Mouse (Mus musculus) midbrain, embryonic 15.5 days (tissue): ENCODE data around the gene Hoxa5. TPM values are rescaled to one million over a fixed set of nuclear protein-coding genes. Genes with fewer than 3 reads are reported as not detected.

ENCODE experiments used
- ATAC-seq: fragments of 200-750 bp; cut with Nextera tagmentation; replicated peaks from 2 replicates; pipeline ENCODE4 v1.8.0; 2017; ENCODE audit warnings: moderate TSS enrichment
- H3K27ac ChIP-seq: fragments of 300-500 bp; sonication (generic); 2 replicates; pipeline ENCODE4 v1.5.1; 2015; ENCODE audit warnings: mild to moderate bottlenecking, inconsistent platforms
- H3K27me3 ChIP-seq: fragments of 300-500 bp; sonication (generic); replicated peaks from 2 replicates; pipeline ENCODE4 v1.6.1; 2015; ENCODE audit warnings: inconsistent platforms
- H3K36me3 ChIP-seq: fragments of 300-500 bp; sonication (generic); replicated peaks from 2 replicates; pipeline ENCODE4 v1.6.1; 2015; ENCODE audit warnings: inconsistent platforms
- H3K4me1 ChIP-seq: fragments of 300-500 bp; sonication (generic); 2 replicates; pipeline ENCODE4 v1.6.1; 2015; ENCODE audit warnings: inconsistent platforms
- H3K4me2 ChIP-seq: fragments of 300-500 bp; sonication (generic); 2 replicates; pipeline ENCODE4 v1.6.1; 2015; ENCODE audit warnings: inconsistent platforms, mild to moderate bottlenecking, moderate library complexity
- H3K4me3 ChIP-seq: fragments of 300-500 bp; sonication (generic); 2 replicates; pipeline ENCODE4 v1.5.1; 2015; ENCODE audit warnings: mild to moderate bottlenecking, inconsistent platforms
- H3K9ac ChIP-seq: fragments of 300-500 bp; sonication (generic); 2 replicates; pipeline ENCODE4 v1.6.1; 2015; ENCODE audit warnings: mild to moderate bottlenecking, inconsistent platforms
- H3K9me3 ChIP-seq: fragments of 300-500 bp; sonication (generic); 2 replicates; pipeline ENCODE4 v1.6.1; 2016; ENCODE audit warnings: inconsistent platforms
- WGBS: fragments of 180-500 bp; shearing (Covaris S2); methylation state at CpG from one replicate; pipeline ENCODE4 v1.1.7; 2015; ENCODE audit warnings: mixed read lengths; 5-methylcytosine and 5-hydroxymethylcytosine counted together
- polyA plus RNA-seq: library from polyadenylated mRNA; unstranded; fragments of >200 nt; fragmentation: Nextera tagmentation; extraction: Ambion mirVana; gene quantifications from 2 replicates; pipeline ENCODE4 v1.2.1, GENCODE M21; 2015

Gene Hoxa5
- polyA plus RNA-seq, 1 experiment from 2014 or later: not detected

DNA sequence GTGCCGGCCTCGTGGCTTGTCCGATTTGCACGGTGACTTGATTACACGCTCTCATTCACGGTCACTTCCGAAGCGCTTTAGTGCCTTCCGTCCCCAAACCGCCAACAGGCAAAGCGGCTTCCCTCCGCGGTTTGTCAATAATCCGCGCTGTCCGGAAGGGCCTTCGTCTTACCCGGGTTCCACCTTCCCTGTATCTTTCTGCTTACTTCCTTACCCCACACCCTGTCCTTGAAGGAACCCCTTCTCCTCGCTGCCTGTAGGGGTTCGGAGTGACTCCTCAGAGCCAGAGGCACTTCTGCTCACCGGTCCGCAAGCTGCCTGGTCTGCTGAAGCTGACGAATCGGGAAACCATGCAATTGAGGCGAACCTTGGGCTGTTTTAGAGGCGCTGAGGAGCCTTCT is 42.0 kb upstream of the Hoxa5 start:
- WGBS: under 1% methylated on average over 26 of the region's 26 CpGs
- Histone ChIP-seq H3K27me3 (peaks cover 96% of the 10 kb centered on the region), H3K27ac (no peak overlapping the region), H3K4me2 (no peak overlapping the region), H3K36me3 (no peaks in the 10 kb centered on the region), H3K4me3 (no peak overlapping the region), H3K9me3 (no peaks in the 10 kb centered on the region), H3K4me1 (no peaks in the 10 kb centered on the region), H3K9ac (no peak overlapping the region)
- ATAC-seq: no peak

DNA sequence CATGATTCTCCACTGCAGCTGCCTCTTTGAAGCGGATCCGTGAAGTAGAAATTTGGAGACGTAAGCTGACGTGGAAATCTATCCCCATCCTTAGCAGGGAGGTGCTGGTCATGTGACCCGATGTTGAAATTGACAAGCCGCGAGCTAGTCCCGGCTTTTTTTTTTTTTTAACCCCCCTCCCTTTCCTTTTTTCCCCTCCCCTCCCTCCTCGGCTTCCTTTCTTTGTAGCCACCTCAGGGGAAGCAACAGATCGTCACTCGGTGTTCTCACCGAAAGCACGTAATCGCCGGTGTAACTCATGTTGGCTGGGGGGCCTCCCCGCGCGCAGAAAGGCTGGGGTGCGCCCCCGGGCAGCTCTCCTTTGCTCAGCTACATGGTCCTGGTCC is 41.4 kb upstream of the Hoxa5 start, which contains the start of gene Hoxa11:
Gene Hoxa11, minus strand, starts transcription at position 54 of the 386 bp plus-strand sequence.
- H3K9me3 ChIP-seq: no peaks in the 10 kb centered on the region
- H3K4me2 ChIP-seq: no peak within 1 kb of the TSS
- no peaks in the 10 kb centered on the region for H3K36me3 ChIP-seq
- H3K4me3 ChIP-seq: no peak within 1 kb of the TSS
- under 1% methylated on average over 20 of the region's 20 CpGs for WGBS
- no peak within 1 kb of the TSS for H3K9ac ChIP-seq
- no peak within 1 kb of the TSS for H3K27ac ChIP-seq
- ATAC-seq: no peak
- peaks cover 96% of the 10 kb centered on the region for H3K27me3 ChIP-seq
- H3K4me1 ChIP-seq: no peaks in the 10 kb centered on the region

DNA sequence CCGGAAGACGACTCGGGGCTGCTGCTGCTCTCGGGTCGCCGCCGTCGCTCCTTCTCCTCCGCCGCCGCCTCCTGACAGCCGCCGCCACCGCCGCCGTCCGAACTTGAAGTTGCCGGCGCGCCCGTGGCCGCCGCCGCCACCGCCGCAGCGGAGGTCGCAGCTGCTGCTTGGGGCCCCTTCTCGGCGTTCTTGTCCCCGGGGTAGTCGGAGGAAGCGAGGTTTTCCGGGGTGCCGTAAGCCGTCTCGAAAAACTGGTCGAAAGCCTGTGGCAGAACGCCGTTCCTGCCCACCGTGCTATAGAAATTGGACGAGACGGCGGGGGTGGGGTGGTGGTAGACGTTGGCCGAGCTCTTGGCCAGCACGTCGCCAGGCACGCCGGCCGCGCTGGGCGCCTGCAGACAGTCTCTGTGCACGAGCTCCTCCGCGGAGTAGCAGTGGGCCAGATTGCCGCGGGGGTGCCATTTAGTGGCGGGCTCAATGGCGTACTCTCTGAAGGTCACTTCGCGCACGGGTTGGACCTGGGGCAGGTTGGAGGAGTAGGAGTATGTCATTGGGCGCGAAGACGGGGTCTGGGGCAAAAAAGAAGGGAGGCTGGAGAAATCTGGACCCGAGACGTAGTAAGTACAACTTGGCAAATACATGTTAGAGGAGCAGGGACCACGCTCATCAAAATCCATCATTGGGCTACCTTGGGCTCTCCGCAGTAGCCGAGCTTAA is 40.8 kb upstream of the Hoxa5 start:
- no peak for ATAC-seq

DNA sequence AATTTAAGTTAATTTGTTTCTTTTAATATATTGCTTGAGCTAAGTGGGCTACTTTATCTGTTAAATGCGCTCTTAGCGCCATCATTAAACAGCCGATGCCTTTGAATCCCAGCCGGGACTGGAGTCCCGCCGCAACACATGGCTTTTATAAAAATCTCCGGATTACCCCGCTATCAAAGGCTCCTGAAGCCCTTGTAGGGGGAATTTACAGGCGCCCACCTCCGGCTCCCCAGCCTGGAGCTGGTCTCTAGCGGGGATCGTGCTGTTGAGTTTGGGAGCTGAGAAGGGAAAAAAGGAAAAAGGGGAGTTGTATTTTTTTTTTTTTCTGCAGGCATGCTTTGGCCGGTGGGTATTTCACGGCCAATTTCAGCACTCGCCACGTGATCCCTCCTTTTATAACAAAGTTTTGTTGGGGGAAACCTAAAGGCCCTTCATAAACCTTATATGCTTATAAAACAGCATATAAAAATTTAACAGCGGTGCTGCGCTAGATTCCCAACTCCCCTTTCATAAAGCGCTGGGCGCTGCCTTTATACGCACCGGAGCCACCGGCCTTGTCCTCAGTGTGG is 40.2 kb upstream of the Hoxa5 start:
- H3K9me3 ChIP-seq: no peaks in the 10 kb centered on the region
- ATAC-seq: no peak
- peaks cover 97% of the 10 kb centered on the region for H3K27me3 ChIP-seq
- 1% methylated on average over 23 of the region's 23 CpGs for WGBS
- H3K27ac ChIP-seq: no peak overlapping the region
- no peak overlapping the region for H3K4me3 ChIP-seq
- no peak overlapping the region for H3K4me2 ChIP-seq
- no peaks in the 10 kb centered on the region for H3K36me3 ChIP-seq
- 0 out of 2 replicates have a peak, but pooled peaks cover 2% of the 10 kb centered on the region for H3K4me1 ChIP-seq
- no peak overlapping the region for H3K9ac ChIP-seq

More for the DNA sequence above, 40.8 kb upstream of the Hoxa5 start:
- Histone ChIP-seq H3K4me2 (no peak overlapping the region), H3K36me3 (no peaks in the 10 kb centered on the region), H3K9me3 (no peaks in the 10 kb centered on the region), H3K27me3 (peaks cover 97% of the 10 kb centered on the region), H3K4me1 (0 out of 2 replicates have a peak, but pooled peaks cover under 1% of the 10 kb centered on the region), H3K9ac (no peak overlapping the region), H3K4me3 (no peak overlapping the region), H3K27ac (no peak overlapping the region)
- under 1% methylated on average over 71 of the region's 71 CpGs for WGBS

DNA sequence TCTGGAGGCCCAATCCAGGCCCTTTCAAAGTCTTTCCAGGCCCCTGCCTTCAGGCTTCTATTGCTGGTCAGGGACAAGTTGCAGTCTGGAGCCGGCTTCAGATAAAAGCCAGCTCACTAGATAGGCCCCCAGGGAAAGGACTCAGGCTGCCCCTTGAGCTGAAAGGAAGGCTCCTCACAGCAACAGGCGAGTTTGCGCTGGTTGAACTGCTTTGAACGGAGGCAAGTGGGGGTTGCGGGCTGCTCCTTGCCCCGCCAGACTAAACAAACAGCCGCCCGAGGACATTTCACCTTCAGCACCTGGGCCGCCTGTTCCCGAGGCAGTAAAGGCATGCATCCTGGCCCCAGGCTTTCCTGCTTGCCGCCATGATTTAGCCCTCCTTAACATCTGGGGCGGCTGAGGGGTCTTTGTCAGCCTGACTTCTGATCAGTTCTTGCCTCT is 39.3 kb upstream of the Hoxa5 start:
- WGBS: 1% methylated on average over 12 of the region's 12 CpGs
- Histone ChIP-seq H3K4me3 (no peak overlapping the region), H3K27ac (no peak overlapping the region), H3K9ac (no peak overlapping the region), H3K36me3 (no peaks in the 10 kb centered on the region), H3K27me3 (peaks cover 96% of the 10 kb centered on the region), H3K4me1 (0 out of 2 replicates have a peak, but pooled peaks cover 2% of the 10 kb centered on the region), H3K9me3 (no peaks in the 10 kb centered on the region), H3K4me2 (no peak overlapping the region)
- no peak for ATAC-seq

DNA sequence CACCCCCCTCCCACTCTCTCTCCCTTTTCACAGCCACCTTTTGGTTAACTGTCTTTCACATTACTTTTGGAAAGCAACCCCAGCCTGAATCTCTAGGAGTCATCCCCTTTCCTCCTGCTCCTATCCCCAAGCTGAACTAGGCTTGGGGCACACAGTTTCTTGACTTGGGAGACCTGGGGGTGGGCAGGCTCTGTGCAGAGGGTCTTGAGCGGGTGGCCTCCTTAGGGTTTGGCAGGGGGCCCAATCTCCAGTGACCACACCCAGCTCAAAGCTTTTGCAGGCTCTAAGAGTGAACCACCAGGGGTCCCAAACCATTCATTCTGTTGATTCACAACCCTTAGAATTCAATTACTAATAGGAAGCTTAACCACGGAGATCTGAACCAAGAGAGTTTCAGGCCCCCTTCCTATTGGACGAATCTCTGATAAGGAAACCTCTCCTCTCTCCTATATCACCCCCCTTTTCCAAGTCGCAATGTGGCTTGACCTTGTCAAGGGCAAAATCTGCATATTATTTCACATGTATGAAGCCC is 38.5 kb upstream of the Hoxa5 start:
- H3K9me3 ChIP-seq: no peaks in the 10 kb centered on the region
- H3K36me3 ChIP-seq: no peaks in the 10 kb centered on the region
- no peak overlapping the region for H3K9ac ChIP-seq
- WGBS: 2% methylated on average over 4 of the region's 4 CpGs
- no peak overlapping the region for H3K4me2 ChIP-seq
- no peak overlapping the region for H3K27ac ChIP-seq
- H3K4me3 ChIP-seq: no peak overlapping the region
- ATAC-seq: no peak
- peaks cover 96% of the 10 kb centered on the region for H3K27me3 ChIP-seq
- 0 out of 2 replicates have a peak, but pooled peaks cover 2% of the 10 kb centered on the region for H3K4me1 ChIP-seq

DNA sequence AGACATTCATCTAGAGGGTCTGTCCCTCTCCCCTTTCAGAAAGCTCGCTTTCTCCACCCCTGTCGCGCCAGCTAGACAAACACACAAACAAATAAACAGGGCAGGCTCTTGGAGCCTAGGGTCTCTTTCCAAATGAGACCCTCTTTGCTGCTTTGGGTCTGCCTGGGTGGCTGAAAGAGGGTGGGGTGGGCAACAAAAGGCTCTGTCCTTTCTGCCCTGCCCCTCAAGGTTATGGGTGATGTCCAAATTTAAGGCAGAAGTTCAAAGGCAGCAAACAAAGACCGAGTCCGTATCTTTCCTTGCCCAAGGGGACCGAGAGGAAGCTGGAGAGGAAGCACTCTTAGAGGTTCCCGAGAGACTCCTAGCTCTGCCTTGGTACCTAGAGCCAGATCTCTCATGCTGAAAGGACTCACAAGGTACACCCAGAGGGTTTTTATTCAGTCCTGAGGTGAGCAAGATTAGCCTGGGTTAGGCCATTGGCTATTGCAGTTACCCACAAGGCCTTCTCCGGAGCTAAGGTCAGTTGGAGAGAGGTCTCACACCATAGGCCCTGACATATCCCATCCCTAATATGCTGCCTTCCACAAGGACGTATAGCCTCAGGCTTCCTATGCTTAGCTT is 36.7 kb upstream of the Hoxa5 start:
- Histone ChIP-seq H3K4me3 (no peak overlapping the region), H3K36me3 (no peaks in the 10 kb centered on the region), H3K9me3 (no peaks in the 10 kb centered on the region), H3K4me2 (no peak overlapping the region), H3K27me3 (peaks cover 97% of the 10 kb centered on the region), H3K9ac (no peak overlapping the region), H3K4me1 (0 out of 2 replicates have a peak, but pooled peaks cover 2% of the 10 kb centered on the region), H3K27ac (no peak overlapping the region)
- 1% methylated on average over 9 of the region's 9 CpGs for WGBS
- no peak for ATAC-seq

DNA sequence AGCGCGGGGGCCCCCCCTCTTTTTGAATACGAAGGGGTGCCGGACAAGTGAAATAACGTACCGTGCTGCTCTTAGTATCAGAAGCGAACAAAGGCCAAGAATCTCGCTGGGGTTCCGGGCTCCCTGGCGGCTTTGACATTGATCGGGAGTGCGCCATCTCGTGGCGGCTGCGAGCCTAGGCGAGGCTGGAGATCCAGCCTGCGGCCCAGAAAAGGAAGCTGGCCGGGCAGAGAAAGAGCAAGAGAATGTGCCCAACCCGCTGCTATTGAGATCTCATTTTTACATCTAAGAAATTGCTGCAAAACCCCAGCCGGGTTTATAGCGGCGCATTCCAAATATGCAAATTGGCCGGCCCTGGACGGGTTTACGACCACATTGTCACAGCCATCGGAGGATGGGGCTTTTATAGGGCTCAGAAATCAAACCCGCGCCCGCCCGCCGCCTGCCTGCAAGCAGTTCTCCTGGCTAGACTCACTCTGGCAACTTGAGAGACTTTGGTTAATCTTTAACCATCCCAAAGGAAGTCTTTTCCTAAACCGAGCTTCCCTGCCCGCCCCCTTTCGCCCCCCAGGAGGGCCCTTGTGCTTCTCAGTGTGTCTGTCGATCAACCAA is 36.1 kb upstream of the Hoxa5 start, which contains the start of gene Hoxa10:
Gene Hoxa10, minus strand, starts transcription at position 466 of the 612 bp plus-strand sequence.
- WGBS: 1% methylated on average over 35 of the region's 35 CpGs
- 0 out of 2 replicates have a peak, but pooled peaks cover 2% of the 10 kb centered on the region for H3K4me1 ChIP-seq
- H3K4me3 ChIP-seq: no peak within 1 kb of the TSS

DNA sequence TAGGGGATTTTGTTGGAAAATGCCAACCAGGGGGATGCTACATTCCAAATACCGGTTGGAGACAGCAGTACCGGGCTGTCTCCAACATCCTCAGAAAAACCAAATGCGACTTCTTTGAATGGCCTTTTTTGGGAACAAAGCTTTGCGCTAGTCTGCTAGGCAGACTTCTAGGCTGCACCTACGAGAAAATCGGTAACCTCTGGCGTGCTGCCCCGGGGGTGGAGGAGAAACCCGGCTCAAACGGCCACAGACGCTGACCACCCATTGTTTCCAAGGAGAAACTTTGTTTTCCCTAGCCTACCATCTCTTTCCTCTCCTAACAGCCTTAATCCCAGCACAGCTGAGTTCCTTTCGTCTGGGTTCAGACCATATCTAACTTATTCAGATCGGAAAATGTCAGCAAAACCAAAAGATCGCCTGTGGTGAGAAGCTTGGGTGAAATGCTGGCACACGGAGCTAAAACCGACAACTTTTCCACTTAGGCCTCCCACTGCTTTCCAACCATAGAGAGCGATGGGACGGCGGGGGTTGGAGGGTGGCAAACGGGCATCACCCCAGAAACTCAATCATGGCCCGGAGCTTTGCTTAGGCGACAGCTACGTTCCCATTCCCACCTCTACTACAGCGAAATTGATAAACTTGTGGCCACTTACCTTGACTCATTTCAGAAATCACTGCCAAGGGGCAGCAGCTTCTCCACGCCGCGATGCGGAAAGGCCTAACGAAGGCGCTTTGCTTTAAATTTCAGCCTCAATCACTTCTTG is 35.4 kb upstream of the Hoxa5 start:
- ATAC-seq: no peak
- H3K27ac ChIP-seq: no peak overlapping the region
- 3% methylated on average over 30 of the region's 30 CpGs for WGBS
- H3K4me2 ChIP-seq: no peak overlapping the region
- H3K9me3 ChIP-seq: no peaks in the 10 kb centered on the region
- H3K4me3 ChIP-seq: no peak overlapping the region
- H3K4me1 ChIP-seq: 0 out of 2 replicates have a peak, but pooled peaks cover 2% of the 10 kb centered on the region
- no peak overlapping the region for H3K9ac ChIP-seq
- no peaks in the 10 kb centered on the region for H3K36me3 ChIP-seq
- peaks cover 97% of the 10 kb centered on the region for H3K27me3 ChIP-seq

More for the DNA sequence above, 36.1 kb upstream of the Hoxa5 start, which contains the start of gene Hoxa10:
- H3K36me3 ChIP-seq: no peaks in the 10 kb centered on the region
- no peak within 1 kb of the TSS for H3K4me2 ChIP-seq
- H3K27ac ChIP-seq: no peak within 1 kb of the TSS
- no peaks in the 10 kb centered on the region for H3K9me3 ChIP-seq
- no peak within 1 kb of the TSS for H3K9ac ChIP-seq
- peaks cover 97% of the 10 kb centered on the region for H3K27me3 ChIP-seq
- no peak for ATAC-seq

DNA sequence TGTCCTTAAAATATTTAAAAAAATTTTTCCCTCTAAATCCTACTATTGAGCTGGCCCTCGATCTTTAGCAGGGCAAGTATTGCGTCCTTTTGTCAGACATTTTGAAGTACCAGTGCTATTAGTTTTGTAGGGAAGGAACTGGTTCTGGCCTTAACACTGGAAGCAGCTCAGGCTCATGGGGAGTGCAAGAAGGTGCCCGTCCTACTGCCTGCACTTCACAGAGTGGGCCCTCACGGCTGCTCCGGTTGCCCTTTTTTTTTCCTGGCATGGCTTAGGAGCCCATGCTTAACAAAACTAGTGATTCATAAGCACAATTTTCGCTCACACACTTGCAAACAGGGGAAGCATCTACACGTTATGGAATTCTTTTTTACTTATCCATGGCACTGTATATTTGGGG is 34.6 kb upstream of the Hoxa5 start:
- Histone ChIP-seq H3K27me3 (peaks cover 98% of the 10 kb centered on the region), H3K4me2 (no peak overlapping the region), H3K9me3 (no peaks in the 10 kb centered on the region), H3K27ac (no peak overlapping the region), H3K9ac (no peak overlapping the region), H3K4me1 (0 out of 2 replicates have a peak, but pooled peaks cover 2% of the 10 kb centered on the region), H3K4me3 (no peak overlapping the region), H3K36me3 (no peaks in the 10 kb centered on the region)
- WGBS: 2% methylated on average over 7 of the region's 7 CpGs
- no peak for ATAC-seq

DNA sequence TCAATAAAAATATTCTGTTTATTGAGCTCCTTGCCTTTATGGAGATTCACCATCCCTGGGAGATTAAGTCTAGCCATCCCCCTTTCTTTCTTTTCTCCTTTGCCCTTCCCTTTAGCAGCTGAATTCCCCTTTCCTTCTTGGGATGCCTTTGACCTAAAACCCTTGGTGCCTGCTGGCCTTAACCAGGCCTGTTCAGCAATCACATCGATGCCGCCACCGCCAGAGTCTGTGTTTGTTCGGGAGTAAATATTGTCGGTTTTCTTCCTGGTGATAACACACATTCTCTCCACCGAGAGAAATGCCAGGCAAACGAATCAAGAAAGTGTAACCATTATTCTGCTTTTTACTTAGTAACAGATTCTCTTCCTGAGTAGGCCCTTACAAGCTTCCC is 33.8 kb upstream of the Hoxa5 start:
- 3% methylated on average over 7 of the region's 7 CpGs for WGBS
- H3K4me2 ChIP-seq: no peak overlapping the region
- no peak overlapping the region for H3K9ac ChIP-seq
- no peak for ATAC-seq
- 0 out of 2 replicates have a peak, but pooled peaks cover 2% of the 10 kb centered on the region for H3K4me1 ChIP-seq
- H3K4me3 ChIP-seq: no peak overlapping the region
- H3K9me3 ChIP-seq: no peaks in the 10 kb centered on the region
- H3K27me3 ChIP-seq: peaks cover 98% of the 10 kb centered on the region
- H3K27ac ChIP-seq: no peak overlapping the region
- H3K36me3 ChIP-seq: no peaks in the 10 kb centered on the region
